Mouse (Mus musculus): ENCODE results near the gene Hist1h2aa.

- TF ChIP-seq CTCF (IDR thresholded peaks at IDR 0.05; ENCODE audit: extremely low read depth, insufficient read length, insufficient replicate concordance, low read depth, low read length) (no peak), POLR2A (IDR thresholded peaks at IDR 0.05; ENCODE audit: low read depth, low read length) (no peak)
Measured at GRCm38 (mm10) chr13:23913791-23914306, 20.4 kb upstream of the Hist1h2aa start.
